Mouse (Mus musculus) heart, adult 2 months (tissue): ENCODE results near the gene Apopt1. TPM values are rescaled to one million over a fixed set of nuclear protein-coding genes. Genes with fewer than 3 reads are reported as not detected.

Experiments
- DNase-seq, 2 experiments: peaks; one replicate each; pipeline ENCODE4 v3.0.0; 2021
- H3K27ac ChIP-seq: fragments of 200-600 bp; 2 replicates; pipeline ENCODE4 v1.8.1; 2022
- H3K27me3 ChIP-seq: fragments of 200-500 bp; 2 replicates; pipeline ENCODE4 v1.6.1; 2012; ENCODE audit warnings: mild to moderate bottlenecking, low read length, inconsistent platforms, mixed read lengths; ENCODE audit not compliant: control insufficient read depth, insufficient read depth
- H3K36me3 ChIP-seq: fragments of 200-500 bp; 2 replicates; pipeline ENCODE4 v1.6.1; 2012; ENCODE audit warnings: low read length, inconsistent platforms; ENCODE audit not compliant: control insufficient read depth, insufficient read depth
- H3K4me1 ChIP-seq: fragments of 200-500 bp; 2 replicates; pipeline ENCODE4 v1.6.1; 2011; ENCODE audit warnings: low read length; ENCODE audit not compliant: control insufficient read depth, insufficient read depth
- H3K4me3 ChIP-seq: fragments of 200-600 bp; 2 replicates; pipeline ENCODE4 v1.8.1; 2022
- H3K79me2 ChIP-seq: fragments of 200-500 bp; replicated peaks from 2 replicates; pipeline ENCODE4 v1.6.1; 2012; ENCODE audit warnings: mild to moderate bottlenecking, inconsistent platforms, low read length, moderate library complexity, mixed read lengths; ENCODE audit not compliant: control insufficient read depth, insufficient read depth
- H3K9ac ChIP-seq: fragments of 200-500 bp; 2 replicates; pipeline ENCODE4 v1.6.1; 2012; ENCODE audit warnings: low read depth, mild to moderate bottlenecking, control low read depth, inconsistent platforms, low read length, mixed read lengths
- CTCF ChIP-seq: fragments of 200-600 bp; IDR thresholded peaks from 2 replicates; pipeline ENCODE4 v1.8.1; 2022; ENCODE audit warnings: antibody characterized with exemption, mild to moderate bottlenecking, moderate library complexity
- EP300 ChIP-seq: fragments of 200-500 bp; IDR thresholded peaks from 2 replicates; pipeline ENCODE4 v1.6.1; 2011; ENCODE audit warnings: low read depth, low read length, control low read depth; ENCODE audit not compliant: insufficient read depth
- POLR2A ChIP-seq: fragments of 200-500 bp; IDR thresholded peaks from 2 replicates; pipeline ENCODE4 v1.6.1; 2011; ENCODE audit warnings: mild to moderate bottlenecking, low read depth, low read length, control low read depth; ENCODE audit not compliant: insufficient read depth
- WGBS: fragments of 180-500 bp; shearing (Covaris S2); methylation state at CpG from one replicate; pipeline ENCODE4 v1.1.7; 2018; 5-methylcytosine and 5-hydroxymethylcytosine counted together
- intact Hi-C: fragments of 180-260 bp; cut with DNase I; formaldehyde crosslinking; loops from one replicate; pipeline ENCODE4 v1.15.1; 2025
- long read RNA-seq: library from polyadenylated mRNA; stranded (forward); transcript quantifications from one replicate; pipeline ENCODE4 v2.0.0, GENCODE M21; 2021
- polyA plus RNA-seq: library from polyadenylated mRNA; depleted of rRNA; stranded (reverse); fragments of >200 nt; gene quantifications from 2 replicates; pipeline ENCODE4 v1.2.3, GENCODE M21; 2012; rRNA removed
- total RNA-seq, 2 experiments: library from RNA; stranded (reverse); gene quantifications; 2 replicates each; pipeline ENCODE4 v1.2.3; 2021

Apopt1 gene
- total RNA-seq (10 to 100 TPM; 32.0 to 36.3 TPM), polyA plus RNA-seq (31.4 and 31.7 TPM in 2 replicates)
- long read RNA-seq, transcript Apopt1-201 (5 exons, 1,065 nt), result major isoform, 27 of 29 reads
- long read RNA-seq, partial matches to known transcripts, result 2 of 29 reads
- long read RNA-seq, other reads (novel, unspliced or antisense), result 0 of 29 reads

DNA sequence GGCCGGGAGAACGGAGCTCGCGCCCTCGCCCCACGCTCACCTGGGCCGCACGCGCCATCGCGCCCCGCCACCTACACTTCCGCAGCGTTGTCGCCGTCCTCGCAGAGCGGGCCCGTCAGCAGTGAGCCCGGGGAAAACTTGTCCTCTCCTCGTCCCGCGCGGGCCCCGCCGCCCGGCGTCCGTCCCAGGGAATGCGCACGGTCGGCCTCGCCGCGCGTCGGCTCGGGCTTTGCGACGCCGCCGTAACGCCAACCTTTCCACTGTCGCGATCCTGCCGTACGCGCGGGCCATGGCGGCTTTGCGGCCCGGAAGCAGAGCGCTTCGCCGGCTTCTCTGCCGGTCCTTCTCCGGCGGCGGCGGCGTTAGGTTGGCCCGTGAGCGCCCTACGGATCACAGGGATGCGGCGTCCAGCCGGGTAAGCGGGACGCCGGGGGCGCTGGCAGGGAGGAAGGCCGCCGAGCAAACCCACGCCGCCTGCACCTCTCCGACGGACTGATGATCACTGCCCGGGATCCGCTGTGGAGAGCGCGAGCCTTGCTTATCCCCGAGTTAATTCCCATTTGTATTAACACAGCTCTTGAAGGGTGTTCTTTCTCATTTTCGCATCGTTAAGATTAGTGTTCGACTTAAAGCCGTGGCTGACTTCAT, at the start of gene Apopt1, which contains the start of gene Bag5:
TSS of gene Apopt1 (plus strand) at position 258 of the 648 bp plus-strand sequence.
TSS of gene Bag5 (minus strand) at position 254 of the 648 bp plus-strand sequence.
- intact Hi-C loops, result loop anchor here (2.0 kb wide), 2 partner anchors 20 to 34 kb away; partner anchors contain the start of gene Trmt61a
- peaks cover 26% of the 10 kb centered on the region for H3K36me3 ChIP-seq
- TF ChIP-seq CTCF (peak; percentile 65), EP300 (peak; percentile 47; the same call in 1 of the 2 replicates), POLR2A (peak; percentile 69)
- no peaks in the 10 kb centered on the region for H3K27me3 ChIP-seq
- peaks cover 16% of the 10 kb centered on the region for H3K4me1 ChIP-seq
- peak within 1 kb of the TSS; percentile 94 for H3K9ac ChIP-seq
- WGBS, result under 1% methylated on average over 86 of the region's 86 CpGs
- H3K4me3 ChIP-seq, result peak within 1 kb of the TSS; percentile 86
- peak within 1 kb of the TSS; percentile 94 for H3K27ac ChIP-seq
- peak; percentile 95 for DNase-seq
- no peaks in the 10 kb centered on the region; the same call in 1 of the 2 replicates for H3K79me2 ChIP-seq

DNA sequence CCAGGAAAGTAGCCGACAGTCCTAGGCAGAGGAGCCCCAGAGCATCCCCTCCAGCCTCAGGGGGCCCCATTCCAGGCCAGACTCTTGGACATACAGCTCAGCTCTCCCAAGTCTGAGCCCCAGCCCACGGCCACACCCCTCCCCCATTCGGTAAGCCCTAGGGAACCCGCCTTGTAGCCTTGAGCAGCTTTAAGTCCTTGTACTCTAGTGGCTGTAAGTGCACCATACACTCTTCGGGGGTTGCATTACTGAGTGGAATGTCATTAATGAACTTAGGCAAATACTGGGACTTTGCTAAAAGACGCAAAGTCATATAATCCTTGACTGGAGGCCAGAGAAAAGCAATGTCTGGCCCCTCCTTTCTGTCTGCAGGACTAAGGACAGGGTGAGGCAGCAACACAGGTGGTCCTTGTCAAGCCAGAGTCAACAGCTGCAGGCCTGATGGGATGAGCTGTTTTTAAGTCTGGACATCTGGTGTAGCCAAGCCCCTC, 48.9 kb upstream of the Apopt1 start:
- WGBS, result 54% methylated on average over 6 of the region's 6 CpGs
- intact Hi-C loops, result no loop called here
- Histone ChIP-seq H3K27ac (peak overlapping the region; percentile 21), H3K4me1 (peaks cover 7% of the 10 kb centered on the region; the same call in 1 of the 2 replicates), H3K4me3 (no peak overlapping the region), H3K27me3 (no peaks in the 10 kb centered on the region), H3K36me3 (no peaks in the 10 kb centered on the region), H3K9ac (no peak overlapping the region), H3K79me2 (no peaks in the 10 kb centered on the region)
- TF ChIP-seq POLR2A (no peak), CTCF (no peak), EP300 (peak; percentile 64; the same call in 1 of the 2 replicates)
- peak; percentile 61 to 73 for DNase-seq

DNA sequence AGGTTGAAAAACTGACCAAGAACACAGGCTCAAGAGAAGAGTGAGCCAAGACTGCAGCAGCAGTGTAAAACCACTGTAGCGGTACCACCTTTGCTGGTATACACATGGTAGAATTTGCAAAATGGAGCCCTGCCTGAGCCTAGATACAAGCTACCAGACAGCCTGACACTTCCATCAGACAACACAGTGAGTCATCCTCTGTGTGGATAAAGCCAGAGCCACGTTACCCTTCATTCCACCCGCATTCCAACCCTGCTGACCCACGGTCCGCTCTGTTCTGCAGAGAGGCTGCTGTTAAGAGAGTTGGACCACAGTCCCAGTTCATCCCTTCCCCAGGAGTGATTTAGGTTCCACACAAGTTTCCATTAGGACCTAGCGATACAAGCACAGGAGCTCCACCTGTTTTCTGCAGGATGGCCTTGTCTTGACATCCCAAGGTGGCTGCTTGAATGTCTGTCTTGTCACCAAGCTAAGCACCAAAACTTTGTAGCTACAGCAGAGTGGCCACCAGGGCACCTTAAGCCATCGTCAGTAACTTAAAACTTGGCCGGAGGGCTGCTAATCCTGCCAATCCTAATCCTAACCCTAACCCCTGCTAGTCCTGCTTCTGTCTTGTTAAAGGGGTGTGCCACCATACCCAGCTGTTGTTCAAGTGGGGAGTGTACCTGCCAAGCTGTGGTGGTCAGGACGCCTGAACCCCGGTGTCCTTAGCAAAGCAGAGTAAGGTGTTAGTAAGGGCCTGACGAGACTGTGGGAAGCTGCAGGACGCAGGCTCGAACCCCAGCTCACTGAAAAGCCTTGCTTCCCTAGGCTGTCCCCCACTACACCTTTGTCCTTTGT, 47.8 kb upstream of the Apopt1 start:
- no peak for DNase-seq
- no peak overlapping the region; the same call in 1 of the 2 replicates for H3K27ac ChIP-seq
- peaks cover 10% of the 10 kb centered on the region for H3K4me1 ChIP-seq
- 74% methylated on average over 13 of the region's 13 CpGs for WGBS
- H3K79me2 ChIP-seq, result no peaks in the 10 kb centered on the region
- no peak overlapping the region for H3K9ac ChIP-seq
- H3K4me3 ChIP-seq, result no peak overlapping the region
- intact Hi-C loops, result no loop called here
- no peaks in the 10 kb centered on the region for H3K36me3 ChIP-seq
- TF ChIP-seq POLR2A, result no peak
- TF ChIP-seq CTCF, result no peak
- TF ChIP-seq EP300, result no peak
- no peaks in the 10 kb centered on the region for H3K27me3 ChIP-seq

DNA sequence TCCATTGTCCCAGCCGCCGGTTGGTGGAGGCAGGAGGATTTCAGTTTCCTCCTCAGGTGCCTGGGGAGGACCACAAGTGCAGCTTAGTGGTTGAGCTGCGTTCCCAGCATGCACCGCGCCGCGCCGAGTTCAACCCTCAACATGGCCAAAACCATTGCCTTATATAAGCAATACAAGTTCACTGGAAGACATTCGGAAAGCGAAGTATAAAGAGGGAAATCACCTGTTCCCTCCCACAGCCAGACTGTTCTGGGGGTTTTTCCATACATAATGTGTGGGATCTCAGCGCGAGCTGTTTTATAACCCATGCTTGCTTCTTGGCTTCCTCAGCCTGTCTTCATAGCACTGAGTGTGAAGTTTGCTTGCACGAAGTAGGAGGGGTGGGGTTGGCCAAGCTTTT, 46.7 kb upstream of the Apopt1 start:
- DNase-seq, result no peak
- intact Hi-C loops, result no loop called here
- peaks cover 11% of the 10 kb centered on the region for H3K4me1 ChIP-seq
- H3K36me3 ChIP-seq, result no peaks in the 10 kb centered on the region
- H3K27ac ChIP-seq, result no peak overlapping the region
- 83% methylated on average over 13 of the region's 13 CpGs for WGBS
- TF ChIP-seq CTCF (no peak), POLR2A (no peak), EP300 (no peak)
- H3K79me2 ChIP-seq, result no peaks in the 10 kb centered on the region
- no peaks in the 10 kb centered on the region for H3K27me3 ChIP-seq
- H3K9ac ChIP-seq, result no peak overlapping the region
- H3K4me3 ChIP-seq, result no peak overlapping the region

DNA sequence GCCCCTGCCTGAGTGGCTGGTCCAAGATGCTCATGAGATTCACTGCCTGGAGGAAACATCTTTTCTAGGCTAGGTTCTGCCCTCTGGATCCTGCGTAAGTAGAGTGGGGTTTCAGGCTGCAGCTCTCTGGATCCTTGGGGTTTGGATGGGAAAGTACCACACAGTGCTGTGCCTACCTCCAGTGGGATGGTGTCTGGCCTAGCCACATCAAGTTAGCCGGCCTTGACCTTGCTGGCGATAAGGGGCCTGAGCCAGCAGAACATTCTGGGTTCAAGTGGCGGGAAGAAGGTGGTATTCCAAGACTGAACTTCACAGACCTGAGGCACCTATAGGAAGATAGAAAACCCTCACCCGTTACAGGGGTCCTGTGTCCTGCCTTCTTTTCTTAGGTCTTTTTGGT, 45.6 kb upstream of the Apopt1 start:
- no peaks in the 10 kb centered on the region for H3K79me2 ChIP-seq
- H3K27me3 ChIP-seq, result no peaks in the 10 kb centered on the region
- 90% methylated on average over 5 of the region's 5 CpGs for WGBS
- H3K4me1 ChIP-seq, result peaks cover 13% of the 10 kb centered on the region
- intact Hi-C loops, result no loop called here
- no peaks in the 10 kb centered on the region for H3K36me3 ChIP-seq
- no peak overlapping the region for H3K4me3 ChIP-seq
- no peak for TF ChIP-seq CTCF
- TF ChIP-seq EP300, result no peak
- no peak for TF ChIP-seq POLR2A
- H3K27ac ChIP-seq, result no peak overlapping the region
- H3K9ac ChIP-seq, result no peak overlapping the region
- DNase-seq, result no peak
